Mouse (Mus musculus): ENCODE measurements around the gene Sde2.
"Not testable (repeated sequence)": the region's sequence is repeated elsewhere in the genome, so short reads cannot be mapped to it uniquely, and the experiment has no call there.

Gene Sde2

DNA sequence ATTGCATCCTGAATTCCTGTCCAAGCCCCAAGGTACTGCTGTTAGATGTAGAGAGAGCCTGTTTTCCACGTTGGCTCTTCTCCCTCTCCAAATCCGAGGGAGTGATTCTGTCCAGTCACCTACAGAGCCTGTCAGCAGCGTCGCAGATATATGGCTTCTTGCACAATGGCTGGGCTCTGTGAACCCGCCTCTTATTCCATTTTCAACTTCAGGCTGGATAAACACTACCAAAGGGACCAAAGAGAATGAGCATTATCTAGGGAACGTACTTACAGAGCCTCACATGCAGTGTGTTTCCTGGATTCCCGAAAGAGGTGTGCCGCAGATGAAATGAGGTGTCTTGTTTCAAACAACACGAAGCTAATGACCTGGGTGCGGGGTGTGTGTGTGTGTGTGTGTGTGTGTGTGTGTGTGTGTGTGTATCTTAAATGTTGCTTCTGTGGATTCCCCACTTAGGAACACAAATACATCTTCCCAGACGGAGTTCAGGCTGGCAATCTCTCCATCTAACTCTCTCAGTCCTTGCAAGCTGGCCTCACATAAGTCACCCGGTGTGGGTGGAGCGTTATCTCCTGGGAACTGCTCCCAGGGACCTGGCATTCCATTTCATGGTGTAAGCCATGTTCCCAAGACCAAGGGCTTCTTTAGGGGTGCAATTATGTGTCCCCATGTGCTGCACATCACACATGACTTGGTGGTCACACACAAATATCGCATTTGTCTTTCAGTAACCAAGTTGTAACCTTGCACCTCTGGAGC lies 20.2 kb upstream of the Sde2 start:
- in situ Hi-C loops (cut with MboI; ENCODE audit: unreplicated experiment in 2 of 2) = no loop called here

DNA sequence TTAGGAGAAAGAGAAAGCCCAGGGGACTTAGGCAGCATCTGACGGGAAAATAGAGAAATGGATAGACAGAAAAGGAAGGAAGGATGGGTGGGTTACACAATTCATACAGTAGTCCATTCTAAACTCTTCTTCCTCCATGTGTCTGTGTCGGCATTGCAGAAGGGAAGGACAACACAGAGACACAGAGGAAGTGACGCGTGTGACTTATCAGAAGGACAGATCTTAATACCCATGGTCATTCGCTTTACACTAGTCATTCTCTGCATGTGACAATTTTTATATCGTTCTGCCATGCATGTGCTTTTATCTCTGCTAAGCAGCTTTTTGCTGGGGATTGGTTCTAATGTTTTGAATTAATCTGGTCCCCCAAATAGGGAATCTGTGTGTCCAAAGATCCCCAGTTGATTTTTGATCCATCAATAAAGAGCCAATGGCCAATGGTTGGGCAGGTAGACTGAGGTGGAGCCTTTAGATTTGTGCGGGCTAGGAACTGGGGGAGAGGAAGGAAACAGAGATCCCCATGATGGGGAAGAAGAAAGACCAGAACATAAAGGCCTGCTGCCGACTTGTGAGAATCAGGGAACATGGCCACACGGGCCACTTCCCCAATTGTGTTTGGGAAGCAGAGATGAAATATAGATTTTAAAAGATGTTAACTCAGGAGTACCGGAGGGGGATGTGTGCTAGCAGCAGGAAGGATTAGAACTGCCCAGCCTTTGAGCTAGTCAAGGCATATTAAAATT lies 15.5 kb upstream of the Sde2 start:
- in situ Hi-C loops (cut with MboI; ENCODE audit: unreplicated experiment in 2 of 2) = no loop called here

DNA sequence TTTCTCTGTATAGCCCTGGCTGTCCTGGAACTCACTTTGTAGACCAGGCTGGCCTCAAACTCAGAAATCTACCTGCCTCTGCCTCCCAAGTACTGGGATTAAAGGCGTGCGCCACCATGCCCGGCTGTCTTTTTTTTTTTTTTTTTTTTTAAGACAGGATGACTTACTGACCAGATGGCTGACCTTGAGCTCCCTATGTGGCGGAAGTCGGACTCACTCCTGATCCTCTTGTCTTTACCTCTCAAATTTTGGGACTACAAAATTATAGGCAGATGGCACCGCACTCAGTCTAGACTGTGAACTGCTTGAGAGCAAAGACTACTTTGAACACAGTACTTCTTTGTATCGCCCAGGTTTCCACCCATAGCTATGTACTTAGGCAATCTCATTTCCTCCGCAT lies 14.5 kb upstream of the Sde2 start:
- in situ Hi-C loops (cut with MboI; ENCODE audit: unreplicated experiment in 2 of 2) = not testable (repeated sequence)

DNA sequence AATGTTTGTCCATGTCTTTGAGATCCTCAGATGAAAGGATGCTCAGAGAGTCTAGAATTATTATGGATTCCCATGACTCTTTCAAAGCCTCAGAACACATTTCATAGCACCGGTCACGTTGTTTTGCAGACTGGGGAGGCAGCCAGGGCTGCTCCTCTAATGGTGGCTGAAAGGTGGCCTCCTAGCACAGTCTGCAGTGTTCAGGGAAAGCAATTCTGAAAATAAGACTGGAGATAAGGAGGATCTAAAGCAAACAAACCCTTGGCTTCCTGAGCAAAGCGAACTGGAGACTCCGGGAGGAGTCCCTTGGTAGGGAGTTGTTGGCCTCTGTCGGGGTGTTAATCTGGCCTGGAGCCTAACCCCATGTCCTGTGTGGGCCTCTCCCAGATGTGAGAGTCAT lies 13.7 kb upstream of the Sde2 start:
- in situ Hi-C loops (cut with MboI; ENCODE audit: unreplicated experiment in 2 of 2) = no loop called here

DNA sequence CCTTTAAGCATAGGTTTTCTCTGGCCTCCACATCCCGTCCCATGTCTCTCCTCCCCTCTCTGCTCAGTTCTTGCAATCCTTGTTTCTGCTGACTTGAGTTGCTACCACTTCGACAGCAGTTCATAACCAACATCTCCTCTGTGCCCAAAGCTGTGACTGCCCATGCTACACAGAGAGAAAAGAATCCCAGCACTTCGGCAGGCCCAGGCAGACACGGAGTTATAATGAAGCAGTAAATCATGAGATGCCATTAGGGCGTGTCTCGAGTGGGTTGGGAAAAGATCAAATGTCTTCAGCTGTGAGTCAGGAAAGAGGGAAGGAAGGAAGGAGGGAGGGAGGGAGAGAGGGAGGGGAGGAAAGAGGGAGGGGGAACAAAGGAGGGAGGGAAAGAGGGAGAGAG lies 12.9 kb upstream of the Sde2 start:
- in situ Hi-C loops (cut with MboI; ENCODE audit: unreplicated experiment in 2 of 2) = no loop called here

DNA sequence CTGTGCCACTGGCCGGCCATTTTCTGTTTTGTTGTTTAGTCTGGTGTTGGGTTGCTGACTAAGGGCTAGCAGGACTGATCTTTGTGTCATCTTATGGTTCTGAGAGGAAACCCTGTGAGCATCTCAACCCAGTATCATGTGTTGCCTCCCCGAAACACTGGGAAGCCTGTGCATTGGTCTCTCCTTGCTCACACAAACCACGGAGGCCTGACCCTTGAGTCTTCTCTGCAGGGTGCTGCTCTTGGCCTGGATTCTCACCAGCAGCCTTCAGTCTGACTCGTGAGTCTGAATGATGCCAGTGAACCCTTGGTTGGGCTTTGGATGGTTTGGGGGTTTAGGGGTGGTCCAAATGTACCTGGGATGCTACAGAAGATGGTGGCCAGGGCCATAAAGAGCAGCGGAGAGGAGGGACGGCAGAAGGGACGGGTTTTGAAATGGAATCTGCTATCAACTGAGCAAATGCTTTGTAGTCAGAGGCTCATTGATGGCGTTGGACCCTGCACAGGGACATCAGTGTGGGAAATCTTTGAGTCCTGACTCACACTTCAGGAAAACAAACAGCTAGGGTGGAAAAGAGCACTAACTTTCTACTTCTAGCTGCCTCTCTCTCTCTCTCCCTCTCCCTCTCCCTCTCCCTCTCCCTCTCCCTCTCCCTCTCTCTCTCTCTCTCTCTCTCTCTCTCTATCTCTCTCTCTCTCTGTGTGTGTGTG lies 11.6 kb upstream of the Sde2 start:
- in situ Hi-C loops (cut with MboI; ENCODE audit: unreplicated experiment in 2 of 2) = no loop called here

DNA sequence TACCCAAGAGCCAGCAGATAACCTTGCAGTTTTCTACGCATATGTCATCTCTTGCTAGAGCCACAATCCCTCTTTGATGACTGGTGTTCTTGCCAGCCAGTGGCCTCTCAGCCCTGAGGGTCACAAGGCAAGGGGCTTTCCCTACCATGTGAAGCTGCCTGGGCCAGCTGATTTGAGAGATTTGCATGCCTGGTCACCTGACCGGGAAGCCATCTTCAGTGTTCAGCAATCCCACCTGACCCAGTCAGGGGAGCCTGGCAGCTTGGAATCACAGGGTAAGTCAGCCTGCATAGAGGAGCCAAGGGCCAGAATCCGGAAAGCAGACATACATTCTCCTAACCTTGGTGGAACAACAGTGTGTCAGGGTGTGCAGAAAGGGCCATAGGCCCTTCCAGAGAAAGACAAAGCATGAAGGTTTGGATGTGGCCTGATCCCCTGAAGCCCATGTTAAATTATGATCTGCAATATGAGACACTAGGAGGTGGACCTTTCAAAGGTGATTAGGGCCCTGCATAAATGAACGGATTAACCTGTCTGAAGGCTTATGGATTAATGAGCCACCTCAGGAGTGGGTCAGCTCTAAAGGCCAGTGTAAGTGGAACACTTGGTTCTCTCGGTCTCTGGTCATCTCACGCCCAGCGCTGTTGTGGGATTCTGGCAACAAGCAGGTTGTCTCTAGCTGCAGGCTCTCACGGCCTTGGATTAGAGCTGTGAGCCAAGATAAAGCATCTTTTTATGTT lies 9.2 kb upstream of the Sde2 start:
- in situ Hi-C loops (cut with MboI; ENCODE audit: unreplicated experiment in 2 of 2) = no loop called here

DNA sequence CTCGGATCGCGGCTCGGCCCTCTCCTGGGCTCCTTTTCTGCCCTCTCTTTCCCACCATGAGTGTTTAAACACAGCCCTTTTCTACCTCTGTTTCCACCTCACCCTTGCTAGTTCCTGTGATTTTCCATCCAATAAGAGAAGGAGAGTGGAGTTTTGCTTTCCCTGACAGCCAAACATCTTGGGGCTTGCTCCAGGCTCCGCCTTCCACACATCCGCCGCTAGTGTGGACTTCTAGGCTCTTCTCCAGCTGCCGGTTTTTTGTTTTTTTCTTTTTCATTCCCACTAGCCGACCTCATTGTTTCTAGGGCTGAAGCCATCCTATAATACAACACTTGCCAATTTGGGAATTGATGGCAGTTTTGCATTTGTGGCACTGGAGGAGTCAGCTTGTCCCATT lies 2.8 kb upstream of the Sde2 start:
- in situ Hi-C loops (cut with MboI; ENCODE audit: unreplicated experiment in 2 of 2) = no loop called here

DNA sequence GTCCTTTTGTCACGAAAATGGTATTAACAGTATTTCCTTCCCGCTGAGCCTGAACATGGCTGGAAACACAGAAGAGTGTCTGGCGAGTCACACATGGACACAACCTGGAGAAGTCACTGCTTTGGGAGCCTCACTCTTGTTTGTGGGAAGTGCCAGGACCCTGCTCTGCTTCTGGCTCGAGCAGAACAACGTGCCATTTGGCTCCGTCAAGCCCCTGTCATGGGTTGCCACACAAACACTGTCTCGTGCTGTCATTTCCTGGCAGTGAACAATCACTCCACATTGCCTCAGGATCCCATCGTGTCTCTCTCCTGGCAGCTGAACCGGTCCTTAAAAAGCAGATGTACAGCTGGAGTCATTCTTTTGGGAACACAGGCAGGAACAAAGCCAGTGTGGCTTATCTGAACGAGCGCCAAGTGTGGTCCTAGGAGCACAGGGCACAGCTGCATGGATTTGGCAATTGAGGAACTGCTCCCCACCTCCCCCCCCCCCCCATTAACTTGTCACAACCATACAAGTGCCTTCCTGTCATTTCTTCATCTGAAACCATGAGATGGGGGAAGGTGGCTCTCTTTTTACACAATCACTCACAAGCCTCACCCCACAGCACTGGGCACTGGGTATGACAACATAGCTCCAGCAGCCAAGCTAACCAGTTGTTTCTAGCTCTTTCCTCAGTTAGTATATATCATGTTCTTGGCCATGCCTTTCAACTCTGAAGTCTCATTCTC lies 2.3 kb upstream of the Sde2 start:
- in situ Hi-C loops (cut with MboI; ENCODE audit: unreplicated experiment in 2 of 2) = no loop called here

DNA sequence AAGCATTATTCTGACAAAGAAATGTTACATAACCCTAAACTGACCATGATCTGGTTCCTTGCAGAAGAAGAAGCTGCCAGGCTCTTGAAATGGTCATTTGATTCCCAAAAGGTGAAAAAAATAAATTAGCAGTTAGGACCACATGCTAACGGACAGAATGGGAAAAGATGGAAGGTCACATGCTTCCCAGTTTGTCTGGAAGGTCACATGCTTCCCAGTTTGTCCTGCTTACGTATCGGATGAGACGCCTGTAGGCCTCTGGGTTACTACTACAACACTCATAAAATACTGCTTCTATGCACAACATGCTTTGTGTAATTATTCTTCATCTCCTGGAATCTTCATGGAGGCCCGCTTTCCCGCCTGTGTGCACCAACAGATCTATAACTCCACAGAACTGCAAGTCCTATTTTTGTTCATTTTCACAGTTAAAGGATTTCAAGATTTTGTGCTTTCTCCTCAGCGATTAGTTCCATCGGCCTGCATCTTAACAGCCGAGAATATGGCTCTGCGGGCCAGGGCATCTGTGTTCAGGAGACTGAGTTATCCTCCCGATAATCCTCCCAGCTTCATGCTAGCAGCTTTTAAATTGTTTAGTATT lies 1.1 kb upstream of the Sde2 start:
- in situ Hi-C loops (cut with MboI; ENCODE audit: unreplicated experiment in 2 of 2) = loop anchor here in 1 of 2 experiments (5.0 kb wide), 1 partner anchor 78 kb away; no protein-coding TSS in a partner anchor

DNA sequence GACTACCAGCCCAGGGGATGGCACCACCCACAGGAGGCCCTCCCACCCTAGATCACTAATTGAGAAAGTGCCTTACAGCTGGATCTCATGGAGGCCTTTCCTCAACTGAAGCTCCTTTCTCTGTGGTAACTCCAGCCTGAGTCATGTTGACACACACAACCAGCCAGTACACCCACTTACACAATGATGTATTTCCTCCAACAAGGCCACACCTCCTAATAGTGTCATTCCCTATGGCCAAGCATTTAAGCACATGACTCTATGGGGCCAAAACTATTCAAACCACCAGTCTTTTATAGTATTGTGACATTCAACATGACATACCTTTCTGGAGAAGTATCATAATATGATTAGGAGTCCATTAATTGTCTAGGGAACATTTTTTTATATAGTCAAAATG lies 7.8 kb downstream of the Sde2 start:
- in situ Hi-C loops (cut with MboI; ENCODE audit: unreplicated experiment in 2 of 2) = loop anchor here (5.0 kb wide), 1 partner anchor 51 kb away; no protein-coding TSS in a partner anchor

DNA sequence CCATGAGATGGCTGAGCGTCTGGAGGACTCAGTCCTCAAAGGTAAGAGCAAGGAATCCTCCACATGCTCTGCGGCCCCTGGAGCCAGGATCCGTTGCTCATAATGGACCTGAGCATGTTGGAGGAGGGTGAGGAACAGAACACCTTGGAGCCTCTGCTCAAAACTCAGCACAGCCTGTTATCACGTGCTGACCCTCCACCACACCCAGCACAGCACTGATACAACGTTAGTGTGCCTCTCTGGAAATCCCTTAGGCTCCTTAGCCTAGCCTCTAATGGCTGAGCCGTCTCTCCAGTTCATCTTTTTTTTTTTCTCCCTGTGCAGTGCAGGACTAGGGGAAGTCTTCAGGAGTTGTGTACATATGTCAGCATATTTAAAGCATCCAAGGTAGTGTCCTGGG lies 9.1 kb downstream of the Sde2 start:
- in situ Hi-C loops (cut with MboI; ENCODE audit: unreplicated experiment in 2 of 2) = no loop called here

DNA sequence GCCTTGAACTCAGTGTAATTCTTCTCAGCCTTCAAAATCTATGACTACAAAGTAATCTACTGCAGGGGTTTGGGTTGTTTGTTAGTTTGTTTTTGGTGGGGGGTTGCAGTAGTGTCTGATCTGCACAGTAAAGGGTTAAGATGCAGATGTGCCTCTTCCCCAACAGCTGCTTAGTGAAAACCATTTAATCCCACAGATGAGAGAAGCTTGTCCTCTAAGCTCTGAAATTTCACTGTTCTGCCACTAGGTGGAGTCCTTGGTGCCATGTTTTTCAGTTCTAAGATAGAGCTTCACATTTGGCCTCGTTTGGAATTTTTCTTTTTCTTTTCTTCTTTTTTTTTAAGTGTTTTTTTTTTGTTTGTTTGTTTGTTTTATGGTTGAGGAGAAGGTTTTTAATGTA lies 12.7 kb downstream of the Sde2 start:
- in situ Hi-C loops (cut with MboI; ENCODE audit: unreplicated experiment in 2 of 2) = no loop called here

DNA sequence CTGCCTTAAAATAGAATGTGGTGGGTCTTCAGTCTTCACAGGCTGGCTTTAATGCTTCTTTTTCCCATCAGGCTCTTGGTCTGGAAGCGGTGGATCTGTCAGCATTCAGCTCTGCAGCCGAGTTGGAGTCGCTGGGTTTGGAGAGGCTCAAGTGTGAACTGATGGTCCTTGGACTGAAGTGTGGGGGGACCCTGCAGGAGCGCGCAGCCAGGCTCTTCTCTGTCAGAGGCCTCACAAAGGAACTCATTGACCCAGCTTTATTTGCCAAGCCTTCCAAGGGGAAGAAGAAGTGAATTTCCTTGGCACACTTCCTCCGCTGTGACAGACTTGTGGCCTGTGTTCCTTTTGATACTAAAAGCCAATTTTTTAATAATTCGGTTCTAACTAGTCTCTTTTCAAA lies 15.1 kb downstream of the Sde2 start:
- in situ Hi-C loops (cut with MboI; ENCODE audit: unreplicated experiment in 2 of 2) = no loop called here

DNA sequence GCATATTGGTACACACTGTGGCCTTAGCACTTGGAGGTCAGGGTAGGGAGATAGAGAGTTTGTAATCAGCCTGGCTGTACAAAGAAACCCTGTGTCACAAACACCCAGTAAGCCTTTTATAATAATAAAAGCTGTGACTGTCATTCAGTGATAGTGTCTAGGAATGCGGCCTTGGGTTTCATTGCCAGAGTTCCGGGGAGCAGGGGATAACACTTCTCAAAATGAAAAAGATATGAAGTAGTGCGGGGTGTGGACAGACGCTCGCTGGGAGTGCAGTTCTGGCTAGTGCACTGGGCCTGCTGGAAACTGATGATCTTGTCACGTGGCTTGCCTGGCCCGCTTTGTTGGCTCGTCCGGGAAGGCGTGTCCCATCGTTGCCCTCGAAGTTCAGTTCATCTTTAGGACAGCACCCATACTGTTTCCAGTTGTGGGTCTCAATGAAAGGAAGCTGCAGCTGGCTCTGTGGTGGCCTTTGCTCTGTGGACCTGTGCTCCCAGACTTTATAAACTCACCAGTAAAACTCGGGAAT lies 19.3 kb downstream of the Sde2 start:
- in situ Hi-C loops (cut with MboI; ENCODE audit: unreplicated experiment in 2 of 2) = loop anchor here in 1 of 2 experiments (10.0 kb wide), 2 partner anchors 675 to 745 kb away; no protein-coding TSS in a partner anchor

DNA sequence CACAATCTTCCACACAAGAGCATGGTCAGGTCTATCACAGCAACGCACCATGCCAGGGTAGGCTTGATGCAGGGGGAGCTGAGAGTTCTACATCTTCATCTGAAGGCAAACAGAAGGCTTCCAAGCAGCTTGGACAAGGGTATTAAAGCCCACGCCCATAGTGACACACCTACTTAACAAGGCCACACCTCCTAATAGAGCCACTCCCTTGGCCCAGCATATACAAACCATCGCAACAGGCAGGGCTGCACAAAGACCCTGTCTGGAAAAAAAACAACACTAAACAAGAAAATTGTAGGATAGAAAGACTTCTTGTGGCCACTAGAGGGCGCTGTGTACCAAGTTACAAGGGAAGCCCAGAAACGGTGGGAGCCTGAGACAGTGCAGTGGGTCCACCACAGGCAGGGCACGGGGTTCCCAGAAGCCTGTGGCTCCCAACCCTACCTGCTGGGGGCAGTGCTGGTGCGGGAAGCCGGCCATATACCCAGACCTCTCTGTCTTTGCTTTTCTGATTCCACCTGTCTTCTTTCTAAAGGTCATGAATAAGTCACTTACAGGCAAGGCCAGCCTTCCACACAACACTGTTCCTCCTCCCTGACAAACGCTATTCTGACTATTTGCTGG lies 23.0 kb downstream of the Sde2 start:
- in situ Hi-C loops (cut with MboI; ENCODE audit: unreplicated experiment in 2 of 2) = loop anchor here in 1 of 2 experiments (10.0 kb wide), 2 partner anchors 671 to 741 kb away; no protein-coding TSS in a partner anchor

DNA sequence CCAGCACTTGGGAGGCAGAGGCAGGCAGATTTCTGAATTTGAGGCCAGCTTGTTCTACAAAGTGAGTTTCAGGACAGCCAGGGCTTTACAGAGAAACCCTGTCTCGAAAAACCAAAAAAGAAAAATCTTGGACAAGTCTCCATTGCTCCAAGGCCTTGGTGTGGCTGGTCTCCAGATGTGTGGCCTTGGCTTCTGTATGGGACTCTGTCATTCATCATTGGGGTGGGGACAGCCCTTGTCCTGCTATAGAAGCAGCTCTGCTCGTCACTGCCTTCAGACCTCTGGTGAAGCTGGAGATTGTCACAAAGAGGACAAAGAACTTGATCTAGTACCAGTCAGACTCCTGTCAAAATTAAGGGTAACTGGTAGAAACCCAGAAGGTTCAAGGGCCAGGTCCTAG lies 23.7 kb downstream of the Sde2 start:
- in situ Hi-C loops (cut with MboI; ENCODE audit: unreplicated experiment in 2 of 2) = loop anchor here (5.0 to 25.0 kb wide), 6 partner anchors 38 to 963 kb away; partner anchors contain the start of gene Lbr (in 1 of the 2)

DNA sequence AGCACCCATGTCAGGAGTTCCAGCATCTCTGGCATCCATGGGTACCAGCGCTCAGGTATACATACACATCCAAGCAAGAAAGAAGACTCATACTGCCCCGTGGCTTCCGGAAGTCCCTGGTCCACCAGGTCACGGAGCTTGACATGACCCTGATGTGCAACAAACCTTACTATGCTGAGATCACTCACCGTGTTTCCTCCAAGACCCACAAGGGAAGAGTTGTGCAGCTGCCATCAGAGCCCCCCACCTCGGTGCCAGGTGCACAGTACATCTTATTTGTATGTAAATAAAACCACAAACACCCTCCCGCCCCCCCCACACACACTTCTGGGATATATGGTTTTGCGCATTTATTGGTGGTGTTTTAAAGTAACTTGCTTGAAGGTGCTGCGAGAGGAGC lies 24.2 kb downstream of the Sde2 start:
- in situ Hi-C loops (cut with MboI; ENCODE audit: unreplicated experiment in 2 of 2) = loop anchor here (5.0 to 25.0 kb wide), 6 partner anchors 37 to 962 kb away; partner anchors contain the start of gene Lbr (in 1 of the 2)

DNA sequence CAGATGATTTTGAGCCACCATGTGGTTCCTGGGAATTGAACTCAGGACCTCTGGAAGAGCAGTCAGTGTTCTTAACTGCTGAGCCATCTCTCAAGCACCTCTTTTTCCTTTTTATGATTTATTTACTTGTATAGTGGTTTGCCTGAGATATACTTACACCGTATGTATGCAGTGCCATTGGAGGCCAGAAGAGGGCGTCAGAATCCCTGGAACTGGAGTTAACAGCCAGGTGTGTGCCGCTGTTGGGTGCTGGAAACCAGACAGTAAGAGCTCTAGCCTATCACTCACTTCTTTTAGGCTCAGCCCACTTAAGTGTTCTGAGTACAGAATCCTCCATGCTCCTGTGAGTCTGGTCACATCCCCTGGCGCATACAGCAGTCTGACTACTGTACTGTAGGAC lies 26.5 kb downstream of the Sde2 start:
- in situ Hi-C loops (cut with MboI; ENCODE audit: unreplicated experiment in 2 of 2) = loop anchor here (5.0 to 25.0 kb wide), 6 partner anchors 35 to 960 kb away; partner anchors contain the start of gene Lbr (in 1 of the 2)
